Mouse (Mus musculus) liver, adult (tissue): ENCODE data around the gene Rilpl1.

Experiments
- GATA4 ChIP-seq: IDR thresholded peaks from 2 replicates; pipeline ENCODE4 v1.6.1; 2014; ENCODE audit warnings: mild to moderate bottlenecking, low read length; ENCODE audit not compliant: insufficient replicate concordance

The Rilpl1 gene

GRCm38 (mm10) chr5:124536776-124537175 is 5.6 kb upstream of the Rilpl1 start:
- peak; percentile 20; the same call in 1 of the 2 replicates for TF ChIP-seq GATA4

GRCm38 (mm10) chr5:124535016-124535415 is 3.8 kb upstream of the Rilpl1 start:
- TF ChIP-seq GATA4 = no peak

DNA sequence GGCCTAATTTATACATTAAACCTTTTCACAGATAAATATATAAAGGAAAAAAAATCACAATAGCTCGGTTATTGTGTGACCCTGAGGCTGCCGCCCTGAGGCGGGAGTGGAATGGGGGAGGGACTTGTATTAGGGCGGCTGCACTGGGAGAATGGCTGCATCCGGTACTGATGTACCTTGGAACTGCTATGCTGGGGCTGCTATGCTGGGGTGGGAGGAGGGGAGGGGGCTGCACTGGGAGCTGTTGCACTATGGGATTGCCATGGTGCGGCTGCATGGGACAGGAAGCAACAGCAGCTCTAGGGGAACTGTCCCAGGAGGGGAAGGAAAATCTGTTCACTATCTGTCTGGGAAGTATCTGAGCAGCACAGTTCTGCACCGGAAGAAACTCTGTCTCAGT is 1.3 kb upstream of the Rilpl1 start:
- no peak for TF ChIP-seq GATA4

DNA sequence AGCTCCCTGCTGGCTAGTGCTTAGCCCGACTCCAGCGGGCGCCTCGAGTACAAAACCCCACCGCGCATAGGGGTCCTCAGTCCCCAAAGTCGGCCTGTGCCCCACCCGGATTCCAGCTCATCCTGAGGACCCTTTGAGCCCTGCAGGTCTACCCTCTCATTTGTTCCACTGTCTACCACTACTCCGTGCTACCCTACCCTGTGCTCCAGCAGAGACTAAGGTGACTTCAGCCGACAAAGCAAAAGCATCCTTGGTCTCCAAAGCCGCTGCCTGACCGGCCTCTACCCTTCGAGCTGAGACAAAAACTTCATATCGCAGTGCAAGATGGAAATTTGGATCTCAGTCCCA is 366 bp upstream of the Rilpl1 start:
- TF ChIP-seq GATA4 = no peak

GRCm38 (mm10) chr5:124529697-124530096 is 1.5 kb downstream of the Rilpl1 start:
- TF ChIP-seq GATA4 = no peak

GRCm38 (mm10) chr5:124529191-124529651 is 2.0 kb downstream of the Rilpl1 start:
- no peak for TF ChIP-seq GATA4

DNA sequence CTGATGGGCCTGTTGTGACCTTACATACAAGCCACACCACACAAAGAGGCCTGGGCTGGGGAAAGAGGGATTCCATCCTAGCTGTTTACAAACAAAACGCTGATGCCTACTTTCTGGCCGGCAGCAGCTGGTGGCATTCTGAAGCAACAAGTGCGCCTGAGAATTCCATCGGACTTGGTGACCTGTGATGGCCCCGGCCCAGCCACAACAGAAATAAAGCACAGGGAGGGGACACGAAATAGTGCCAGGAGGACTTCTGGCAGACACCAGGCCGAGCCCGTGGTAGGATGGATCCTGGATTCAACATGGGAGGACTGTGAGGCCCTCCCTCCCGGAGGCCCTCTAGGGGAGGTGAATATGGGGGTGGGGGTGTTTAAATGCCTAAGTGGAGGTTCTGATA is 2.4 kb downstream of the Rilpl1 start:
- no peak for TF ChIP-seq GATA4

GRCm38 (mm10) chr5:124528351-124528750 is 2.8 kb downstream of the Rilpl1 start:
- no peak for TF ChIP-seq GATA4

DNA sequence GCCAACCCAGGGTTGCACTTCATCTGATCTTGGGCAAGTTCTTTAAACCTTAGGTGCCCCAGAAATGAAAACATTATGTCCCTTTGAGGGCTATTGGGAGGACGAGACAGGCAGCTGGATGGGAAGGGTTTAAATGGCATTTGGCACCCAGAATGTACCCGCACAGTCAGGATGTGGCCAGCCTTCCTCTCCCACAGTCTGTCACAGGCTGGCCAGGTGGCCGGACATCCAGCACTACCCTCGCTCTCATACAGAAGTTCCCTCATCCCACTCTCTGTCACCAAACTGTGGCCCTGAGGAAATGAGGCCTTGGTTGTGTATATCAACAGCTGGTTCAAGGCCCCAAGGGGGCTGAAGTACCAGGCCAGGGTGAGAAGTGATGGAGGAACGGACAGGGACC is 6.2 kb downstream of the Rilpl1 start:
- TF ChIP-seq GATA4 = no peak

DNA sequence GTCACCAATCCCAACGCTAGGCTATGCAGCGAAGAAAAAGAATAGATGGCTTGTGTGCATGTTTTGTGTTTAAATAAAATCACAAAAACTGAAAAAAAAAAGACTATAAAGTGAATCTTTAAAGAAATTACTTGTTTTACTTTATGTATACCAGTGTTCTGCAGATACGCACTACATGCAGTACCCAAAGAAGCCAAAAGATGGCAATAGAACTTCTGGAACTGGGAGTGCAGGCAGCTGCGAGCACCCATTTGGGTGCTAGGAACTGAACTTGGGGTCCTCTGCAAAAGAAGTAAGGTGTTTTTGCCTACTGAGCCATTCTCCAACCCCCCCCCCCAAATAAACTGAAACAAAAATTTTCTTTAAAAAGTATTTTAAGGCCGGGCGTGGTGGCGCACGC is 8.2 kb downstream of the Rilpl1 start:
- TF ChIP-seq GATA4 = no peak

- no peak for TF ChIP-seq GATA4
These were observed 9.6 kb downstream of the Rilpl1 start for GRCm38 (mm10) chr5:124521588-124521987.

DNA sequence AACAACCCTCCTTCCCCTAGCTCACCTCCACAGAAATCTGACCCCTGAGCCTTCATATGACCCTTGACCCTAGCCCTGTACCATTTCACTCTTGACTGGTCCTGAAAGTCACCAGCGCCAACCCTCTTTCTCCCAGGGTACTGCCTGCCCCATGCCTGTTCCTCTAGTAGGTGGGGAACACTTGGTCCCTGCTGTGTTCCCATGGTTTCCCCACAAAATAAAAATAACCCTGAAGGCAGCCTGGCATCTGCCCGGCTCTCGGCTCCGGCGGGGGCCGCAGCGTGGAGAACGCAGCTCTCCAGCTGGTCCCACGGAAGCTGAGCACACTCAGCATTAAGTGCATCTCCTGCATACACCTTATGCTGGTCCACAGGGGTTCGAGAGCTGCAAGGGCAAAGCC is 12.5 kb downstream of the Rilpl1 start:
- no peak for TF ChIP-seq GATA4

- TF ChIP-seq GATA4 = no peak
These were observed 15.4 kb downstream of the Rilpl1 start for GRCm38 (mm10) chr5:124515789-124516188.

DNA sequence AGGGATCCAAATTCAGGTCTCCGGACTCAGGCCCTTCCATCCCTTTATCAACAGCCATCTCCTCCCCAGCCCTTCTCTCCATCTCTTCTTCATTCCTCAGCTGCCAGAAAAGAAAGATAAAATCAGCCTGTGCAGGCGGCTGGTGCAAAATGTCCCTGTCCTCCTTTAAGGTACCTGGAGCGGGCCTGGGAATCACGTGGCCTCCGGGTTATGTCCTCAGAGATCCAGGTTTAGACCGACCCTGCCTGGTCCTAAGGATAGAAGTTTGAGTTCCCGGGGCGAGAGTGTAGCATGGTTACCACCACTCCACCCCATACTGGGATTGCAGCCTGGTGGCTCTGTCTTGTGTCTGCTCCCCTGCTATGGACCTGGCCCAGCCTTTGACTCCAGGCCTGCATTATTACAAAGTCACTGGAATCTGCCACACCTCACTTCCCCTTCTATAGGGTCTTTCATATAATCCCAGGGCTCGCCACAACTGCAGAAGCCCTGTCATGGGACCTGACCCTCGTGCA is 20.6 kb downstream of the Rilpl1 start:
- TF ChIP-seq GATA4 = no peak

DNA sequence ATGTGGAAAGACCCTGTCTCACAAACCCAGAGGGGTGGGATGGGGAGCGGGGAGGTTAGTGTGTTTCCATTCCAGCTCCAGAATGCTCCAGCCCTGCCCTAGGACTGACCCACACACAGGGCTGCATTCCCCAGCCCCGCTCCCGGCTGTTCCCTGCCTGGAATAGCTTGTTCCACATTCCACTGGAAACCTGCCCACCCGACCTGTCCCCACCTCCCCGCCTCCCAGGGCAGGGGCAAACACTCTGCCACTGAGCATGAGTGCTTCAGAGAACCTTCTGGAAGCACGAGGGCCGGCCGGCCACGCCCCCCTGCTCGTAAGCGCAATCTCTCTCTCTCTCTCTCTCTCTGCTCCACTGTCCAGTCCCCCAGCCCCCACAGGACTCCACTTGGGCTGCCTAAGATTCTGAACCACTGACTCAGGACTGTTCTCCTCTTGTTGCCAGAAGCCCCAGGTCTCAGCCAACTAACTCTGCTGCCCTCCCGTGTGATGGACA is 21.4 kb downstream of the Rilpl1 start:
- no peak for TF ChIP-seq GATA4

DNA sequence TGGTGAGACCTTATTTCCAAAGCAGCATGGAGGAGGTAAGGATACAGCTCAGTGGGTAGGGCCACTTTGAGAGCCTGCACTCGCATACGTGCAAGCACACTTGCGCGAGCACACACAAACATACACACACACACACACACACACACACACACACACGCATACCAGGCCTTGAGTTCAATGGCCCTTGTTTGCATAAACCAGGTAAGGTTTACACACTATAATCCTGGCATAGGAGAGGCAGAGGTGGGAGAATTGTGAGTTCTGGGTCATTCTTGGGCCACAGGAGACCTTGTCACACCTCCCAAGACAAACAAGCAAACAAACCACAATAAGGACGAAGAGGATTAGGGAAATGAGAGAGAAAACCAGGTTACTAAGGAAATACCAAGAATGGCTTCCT is 22.0 kb downstream of the Rilpl1 start:
- no peak for TF ChIP-seq GATA4

- no peak for TF ChIP-seq GATA4
These were observed 24.3 kb downstream of the Rilpl1 start for GRCm38 (mm10) chr5:124506731-124507359.
